Mouse (Mus musculus): ENCODE results near the gene Cntn5.

Gene Cntn5

GRCm38 (mm10) chr9:10170526-10170925, 734.0 kb downstream of the Cntn5 start:
- DNase-seq: no peak

- DNase-seq: no peak
These were observed 783.1 kb downstream of the Cntn5 start for GRCm38 (mm10) chr9:10121350-10122057.

- DNase-seq: no peak
These were observed 788.0 kb downstream of the Cntn5 start for GRCm38 (mm10) chr9:10116581-10116980.

- no peak for DNase-seq
These were observed 795.4 kb downstream of the Cntn5 start for GRCm38 (mm10) chr9:10109156-10109555.

- DNase-seq: no peak
These were observed 796.7 kb downstream of the Cntn5 start for GRCm38 (mm10) chr9:10107861-10108260.

GRCm38 (mm10) chr9:10101812-10102440, 802.6 kb downstream of the Cntn5 start:
- no peak for DNase-seq

- DNase-seq: no peak
These were observed 828.3 kb downstream of the Cntn5 start for GRCm38 (mm10) chr9:10076282-10076681.

- no peak for DNase-seq
These were observed 831.2 kb downstream of the Cntn5 start for GRCm38 (mm10) chr9:10073401-10073800.

- DNase-seq: no peak
These were observed 831.7 kb downstream of the Cntn5 start for GRCm38 (mm10) chr9:10072860-10073259.

GRCm38 (mm10) chr9:10071271-10071670, 833.3 kb downstream of the Cntn5 start:
- DNase-seq: no peak

GRCm38 (mm10) chr9:10044969-10045789, 859.4 kb downstream of the Cntn5 start:
- DNase-seq: no peak

- no peak for DNase-seq
These were observed 861.6 kb downstream of the Cntn5 start for GRCm38 (mm10) chr9:10043001-10043400.

GRCm38 (mm10) chr9:10015129-10015528, 889.4 kb downstream of the Cntn5 start:
- no peak for DNase-seq

GRCm38 (mm10) chr9:9984028-9984427, 920.5 kb downstream of the Cntn5 start:
- DNase-seq: no peak

- no peak for DNase-seq
These were observed 921.4 kb downstream of the Cntn5 start for GRCm38 (mm10) chr9:9983220-9983619.

GRCm38 (mm10) chr9:9965370-9965769, 939.2 kb downstream of the Cntn5 start:
- DNase-seq: no peak

- DNase-seq: no peak
These were observed 943.9 kb downstream of the Cntn5 start for GRCm38 (mm10) chr9:9960610-9961172.

GRCm38 (mm10) chr9:9949346-9949745, 955.2 kb downstream of the Cntn5 start:
- DNase-seq: no peak

GRCm38 (mm10) chr9:9944872-9945271, 959.7 kb downstream of the Cntn5 start:
- no peak for DNase-seq

GRCm38 (mm10) chr9:9937444-9938436, 966.8 kb downstream of the Cntn5 start:
- DNase-seq: no peak

- no peak for DNase-seq
These were observed 984.0 kb downstream of the Cntn5 start for GRCm38 (mm10) chr9:9920580-9920979.

GRCm38 (mm10) chr9:9899070-9899469, 1005.5 kb downstream of the Cntn5 start:
- DNase-seq: peak; percentile 64
